Mouse (Mus musculus) intestine, embryonic 15.5 days (tissue): ENCODE measurements at regions not wholly inside any gene's neighbourhood (a gene's known extent, or its start where the extent isn't known, plus 50 kb on each side); places are given as distances from the start of the nearest gene placed in this dataset.
A peak's percentile ranks its signal among the peaks of the same experiment; 100 is the strongest.

Experiments used
- ATAC-seq: fragments of 200-750 bp; cut with Nextera tagmentation; 2 replicates; pipeline ENCODE4 v1.8.0; 2017; ENCODE audit warnings: moderate TSS enrichment, moderate library complexity
- H3K27ac ChIP-seq: fragments of 300-500 bp; sonication (generic); 2 replicates; pipeline ENCODE4 v1.5.1; 2015; ENCODE audit warnings: mild to moderate bottlenecking, inconsistent platforms
- H3K27me3 ChIP-seq: fragments of 300-500 bp; sonication (generic); replicated peaks from 2 replicates; pipeline ENCODE4 v1.6.1; 2015; ENCODE audit warnings: inconsistent platforms
- H3K36me3 ChIP-seq: fragments of 300-500 bp; sonication (generic); 2 replicates; pipeline ENCODE4 v1.6.1; 2015; ENCODE audit warnings: inconsistent platforms
- H3K4me1 ChIP-seq: fragments of 300-500 bp; sonication (generic); replicated peaks from 2 replicates; pipeline ENCODE4 v1.6.1; 2015; ENCODE audit warnings: inconsistent platforms
- H3K4me2 ChIP-seq: fragments of 300-500 bp; sonication (generic); replicated peaks from 2 replicates; pipeline ENCODE4 v1.6.1; 2015; ENCODE audit warnings: mild to moderate bottlenecking, inconsistent platforms
- H3K4me3 ChIP-seq: fragments of 300-500 bp; sonication (generic); replicated peaks from 2 replicates; pipeline ENCODE4 v1.5.1; 2015; ENCODE audit warnings: inconsistent platforms
- H3K9ac ChIP-seq: fragments of 300-500 bp; sonication (generic); 2 replicates; pipeline ENCODE4 v1.6.1; 2015; ENCODE audit warnings: inconsistent platforms
- H3K9me3 ChIP-seq: fragments of 300-500 bp; sonication (generic); 2 replicates; pipeline ENCODE4 v1.6.1; 2016; ENCODE audit warnings: inconsistent platforms
- WGBS: fragments of 180-500 bp; shearing (Covaris S2); methylation state at CpG from one replicate; pipeline ENCODE4 v1.1.7; 2015; 5-methylcytosine and 5-hydroxymethylcytosine counted together

DNA sequence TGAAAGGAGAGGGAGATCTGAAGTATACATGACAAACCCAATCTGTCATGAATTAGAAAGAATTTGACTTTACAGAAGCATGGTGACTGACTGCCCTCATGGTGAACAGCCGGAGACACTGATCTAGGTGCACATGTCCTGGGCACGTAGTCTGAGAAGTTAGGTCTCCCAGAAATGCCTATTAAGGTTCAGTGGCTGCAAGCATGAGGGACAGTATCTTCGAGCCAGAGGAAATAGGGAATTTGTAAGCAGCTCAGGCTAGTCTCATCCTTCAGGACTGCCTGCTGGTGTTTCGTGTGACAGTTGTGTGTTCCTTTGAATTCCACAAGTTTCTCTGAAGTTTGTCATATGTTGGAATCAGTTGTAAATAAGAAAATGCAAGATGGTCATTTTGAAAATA, 189.2 kb upstream of the Ttc29 start:
- H3K36me3 ChIP-seq = no peaks in the 10 kb centered on the region
- WGBS = 42% methylated on average over 4 of the region's 4 CpGs

GRCm38 (mm10) chr8:78024964-78025363, 188.1 kb upstream of the Ttc29 start:
- Histone ChIP-seq H3K9me3 (no peaks in the 10 kb centered on the region), H3K27ac (no peak overlapping the region), H3K4me1 (0 out of 2 replicates have a peak, but pooled peaks cover 9% of the 10 kb centered on the region), H3K9ac (no peak overlapping the region), H3K4me2 (no peak overlapping the region), H3K36me3 (no peaks in the 10 kb centered on the region), H3K27me3 (no peaks in the 10 kb centered on the region), H3K4me3 (no peak overlapping the region)
- WGBS = 72% methylated on average over 5 of the region's 5 CpGs
- no peak for ATAC-seq

More for the DNA sequence above, 189.2 kb upstream of the Ttc29 start:
- H3K27ac ChIP-seq = peak overlapping the region; percentile 68
- 0 out of 2 replicates have a peak, but pooled peaks cover 9% of the 10 kb centered on the region for H3K4me1 ChIP-seq
- H3K27me3 ChIP-seq = no peaks in the 10 kb centered on the region
- no peak overlapping the region; the same call in 1 of the 2 replicates for H3K4me2 ChIP-seq
- ATAC-seq = no peak
- H3K9ac ChIP-seq = no peak overlapping the region
- H3K9me3 ChIP-seq = no peaks in the 10 kb centered on the region
- no peak overlapping the region for H3K4me3 ChIP-seq

DNA sequence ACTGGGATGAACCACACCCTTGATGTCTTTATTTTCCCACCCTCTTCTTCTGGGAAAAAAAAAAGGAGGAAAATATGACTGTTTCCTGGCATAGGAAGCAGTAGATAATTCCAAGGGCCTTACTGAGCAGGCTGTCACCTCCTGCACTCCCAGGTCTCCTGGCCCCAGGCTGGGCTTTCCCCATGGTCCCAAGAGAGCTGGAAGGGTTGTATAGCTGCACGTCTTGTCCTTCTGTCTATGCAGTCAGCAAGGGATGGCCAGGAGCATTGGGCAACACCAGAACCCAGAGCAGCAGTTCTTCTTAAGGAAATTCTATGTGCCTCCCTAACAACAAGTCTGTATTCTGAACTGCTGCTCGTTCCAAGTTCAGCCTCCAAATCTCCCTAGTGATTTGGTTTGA, 185.7 kb upstream of the Ttc29 start:
- ATAC-seq = no peak
- Histone ChIP-seq H3K4me2 (no peak overlapping the region), H3K27ac (no peak overlapping the region), H3K9me3 (no peaks in the 10 kb centered on the region), H3K27me3 (no peaks in the 10 kb centered on the region), H3K9ac (no peak overlapping the region), H3K4me3 (no peak overlapping the region), H3K36me3 (no peaks in the 10 kb centered on the region), H3K4me1 (0 out of 2 replicates have a peak, but pooled peaks cover 9% of the 10 kb centered on the region)
- 86% methylated on average over 2 of the region's 2 CpGs for WGBS

GRCm38 (mm10) chr8:78028928-78029327, 184.2 kb upstream of the Ttc29 start:
- H3K27ac ChIP-seq = no peak overlapping the region
- 51% methylated on average over 1 of the region's 1 CpGs for WGBS
- H3K36me3 ChIP-seq = no peaks in the 10 kb centered on the region
- H3K4me3 ChIP-seq = no peak overlapping the region
- no peaks in the 10 kb centered on the region for H3K9me3 ChIP-seq
- H3K27me3 ChIP-seq = no peaks in the 10 kb centered on the region
- no peak overlapping the region for H3K4me2 ChIP-seq
- H3K9ac ChIP-seq = no peak overlapping the region
- 0 out of 2 replicates have a peak, but pooled peaks cover 4% of the 10 kb centered on the region for H3K4me1 ChIP-seq
- no peak for ATAC-seq

DNA sequence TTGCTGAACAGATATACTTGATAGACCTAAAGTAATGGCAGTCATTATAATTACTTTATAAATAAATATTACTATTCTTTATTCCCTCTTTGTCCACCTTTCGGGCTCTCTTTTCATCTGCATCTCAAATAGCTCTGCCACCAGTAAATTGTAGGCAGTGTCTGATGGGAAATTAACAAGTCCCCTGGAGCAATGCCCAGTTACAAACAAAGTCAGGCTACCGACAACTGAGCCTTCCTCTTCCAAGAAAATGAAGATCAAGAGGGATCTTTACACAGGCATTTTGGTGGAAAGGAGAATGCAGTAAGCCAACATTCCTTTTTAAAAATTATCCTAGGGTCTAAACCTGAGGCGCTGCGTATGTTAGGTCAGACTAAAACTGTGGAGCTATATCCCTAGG, 181.3 kb upstream of the Ttc29 start:
- no peaks in the 10 kb centered on the region for H3K9me3 ChIP-seq
- no peak overlapping the region for H3K9ac ChIP-seq
- no peak overlapping the region for H3K4me3 ChIP-seq
- no peaks in the 10 kb centered on the region for H3K4me1 ChIP-seq
- 65% methylated on average over 4 of the region's 4 CpGs for WGBS
- H3K36me3 ChIP-seq = no peaks in the 10 kb centered on the region
- no peak overlapping the region for H3K27ac ChIP-seq
- no peaks in the 10 kb centered on the region for H3K27me3 ChIP-seq
- no peak for ATAC-seq
- no peak overlapping the region for H3K4me2 ChIP-seq

GRCm38 (mm10) chr8:78034687-78035086, 178.4 kb upstream of the Ttc29 start:
- H3K4me2 ChIP-seq = no peak overlapping the region
- H3K36me3 ChIP-seq = no peaks in the 10 kb centered on the region
- no peaks in the 10 kb centered on the region for H3K27me3 ChIP-seq
- H3K9me3 ChIP-seq = no peaks in the 10 kb centered on the region
- no peak overlapping the region for H3K9ac ChIP-seq
- H3K4me1 ChIP-seq = no peaks in the 10 kb centered on the region
- H3K4me3 ChIP-seq = no peak overlapping the region
- WGBS = 82% methylated on average over 4 of the region's 4 CpGs
- H3K27ac ChIP-seq = no peak overlapping the region
- no peak for ATAC-seq

DNA sequence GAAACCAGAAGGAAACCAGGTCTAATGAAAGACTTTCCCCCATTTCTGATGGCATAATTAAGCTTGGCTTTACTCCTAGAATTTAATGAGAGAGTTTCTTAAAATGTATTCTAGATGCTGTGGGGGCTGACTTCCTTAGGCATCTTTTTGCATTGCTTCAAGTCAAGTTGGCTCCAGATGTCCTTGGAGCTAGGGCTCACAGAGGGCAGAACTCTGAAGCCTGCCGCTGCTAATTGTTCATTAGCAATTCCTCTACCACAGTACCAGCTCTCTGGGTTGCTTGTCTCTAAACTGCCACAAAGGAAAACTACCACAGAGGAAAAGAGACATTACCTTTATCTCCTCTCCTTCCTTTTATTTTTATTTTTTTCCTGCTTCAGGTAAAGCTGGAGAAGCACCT, 175.9 kb upstream of the Ttc29 start:
- 73% methylated on average over 1 of the region's 1 CpGs for WGBS
- H3K4me1 ChIP-seq = no peaks in the 10 kb centered on the region
- H3K4me2 ChIP-seq = no peak overlapping the region
- H3K9me3 ChIP-seq = no peaks in the 10 kb centered on the region
- no peaks in the 10 kb centered on the region for H3K36me3 ChIP-seq
- no peak overlapping the region for H3K4me3 ChIP-seq
- H3K27ac ChIP-seq = no peak overlapping the region
- H3K27me3 ChIP-seq = no peaks in the 10 kb centered on the region
- no peak overlapping the region for H3K9ac ChIP-seq
- ATAC-seq = no peak

- Histone ChIP-seq H3K4me3 (no peak overlapping the region), H3K27me3 (no peaks in the 10 kb centered on the region), H3K27ac (no peak overlapping the region), H3K9ac (no peak overlapping the region), H3K4me2 (no peak overlapping the region), H3K4me1 (no peaks in the 10 kb centered on the region), H3K9me3 (no peaks in the 10 kb centered on the region), H3K36me3 (no peaks in the 10 kb centered on the region)
- no peak for ATAC-seq
- 96% methylated on average over 3 of the region's 3 CpGs for WGBS
Observed at GRCm38 (mm10) chr8:78046691-78047090, 166.4 kb upstream of the Ttc29 start.

- Histone ChIP-seq H3K4me3 (no peak overlapping the region), H3K27ac (no peak overlapping the region), H3K9me3 (no peaks in the 10 kb centered on the region), H3K4me1 (no peaks in the 10 kb centered on the region), H3K4me2 (no peak overlapping the region), H3K27me3 (no peaks in the 10 kb centered on the region), H3K9ac (no peak overlapping the region), H3K36me3 (no peaks in the 10 kb centered on the region)
- 71% methylated on average over 3 of the region's 3 CpGs for WGBS
- no peak for ATAC-seq
Observed at GRCm38 (mm10) chr8:78050768-78051167, 162.3 kb upstream of the Ttc29 start.

GRCm38 (mm10) chr8:78054435-78054834, 158.7 kb upstream of the Ttc29 start:
- Histone ChIP-seq H3K27ac (no peak overlapping the region), H3K4me1 (no peaks in the 10 kb centered on the region), H3K27me3 (no peaks in the 10 kb centered on the region), H3K4me2 (no peak overlapping the region; the same call in 1 of the 2 replicates), H3K4me3 (no peak overlapping the region), H3K9ac (no peak overlapping the region), H3K9me3 (no peaks in the 10 kb centered on the region), H3K36me3 (no peaks in the 10 kb centered on the region)
- 14% methylated on average over 5 of the region's 5 CpGs for WGBS
- ATAC-seq = peak; percentile 63

- H3K9me3 ChIP-seq = no peaks in the 10 kb centered on the region
- H3K9ac ChIP-seq = no peak overlapping the region
- ATAC-seq = no peak
- no peak overlapping the region; the same call in 1 of the 2 replicates for H3K4me2 ChIP-seq
- H3K4me1 ChIP-seq = no peaks in the 10 kb centered on the region
- no peak overlapping the region for H3K27ac ChIP-seq
- WGBS = 12% methylated on average over 8 of the region's 8 CpGs
- H3K36me3 ChIP-seq = no peaks in the 10 kb centered on the region
- no peak overlapping the region for H3K4me3 ChIP-seq
- H3K27me3 ChIP-seq = no peaks in the 10 kb centered on the region
Observed at GRCm38 (mm10) chr8:78054920-78055319, 158.2 kb upstream of the Ttc29 start.

GRCm38 (mm10) chr8:78055531-78055930, 157.6 kb upstream of the Ttc29 start:
- no peaks in the 10 kb centered on the region for H3K27me3 ChIP-seq
- 67% methylated on average over 3 of the region's 3 CpGs for WGBS
- no peak overlapping the region for H3K9ac ChIP-seq
- no peaks in the 10 kb centered on the region for H3K4me1 ChIP-seq
- no peaks in the 10 kb centered on the region for H3K9me3 ChIP-seq
- no peaks in the 10 kb centered on the region for H3K36me3 ChIP-seq
- H3K4me2 ChIP-seq = no peak overlapping the region
- H3K27ac ChIP-seq = no peak overlapping the region
- H3K4me3 ChIP-seq = no peak overlapping the region
- no peak for ATAC-seq

DNA sequence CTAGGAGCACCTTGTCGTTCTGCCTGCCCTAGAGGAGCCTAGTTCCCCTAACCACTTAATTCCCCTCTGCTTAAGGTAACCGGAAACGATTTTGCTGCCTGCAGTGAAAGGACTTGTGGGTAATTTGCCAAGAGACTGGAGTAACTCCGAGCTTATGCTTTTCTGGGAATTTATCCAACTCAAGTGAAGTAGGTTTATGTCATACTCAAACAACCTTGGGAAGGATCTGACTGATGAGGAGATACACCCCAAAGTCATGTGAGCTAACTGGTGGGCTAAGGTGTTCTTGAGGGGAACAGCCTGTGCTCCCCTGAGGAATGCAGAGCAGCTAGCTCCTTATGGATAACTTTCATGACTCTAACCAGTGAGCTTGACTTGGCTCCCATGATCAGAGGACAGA, 155.7 kb upstream of the Ttc29 start:
- H3K9ac ChIP-seq = no peak overlapping the region
- 51% methylated on average over 4 of the region's 4 CpGs for WGBS
- ATAC-seq = no peak

More for the DNA sequence above, 155.7 kb upstream of the Ttc29 start:
- no peaks in the 10 kb centered on the region for H3K36me3 ChIP-seq
- H3K4me3 ChIP-seq = no peak overlapping the region
- no peaks in the 10 kb centered on the region for H3K27me3 ChIP-seq
- no peak overlapping the region for H3K4me2 ChIP-seq
- H3K4me1 ChIP-seq = no peaks in the 10 kb centered on the region
- H3K9me3 ChIP-seq = no peaks in the 10 kb centered on the region
- no peak overlapping the region for H3K27ac ChIP-seq
